Mouse (Mus musculus) heart, postnatal 0 days (tissue): ENCODE data around the gene Padi2. TPM values are rescaled to one million over a fixed set of nuclear protein-coding genes. Genes with fewer than 3 reads are reported as not detected.

ENCODE experiments used
- ATAC-seq: fragments of 200-750 bp; cut with Nextera tagmentation; 2 replicates; pipeline ENCODE4 v1.8.0; 2017; ENCODE audit warnings: low read depth, moderate number of reproducible peaks, moderate library complexity; ENCODE audit not compliant: insufficient read depth
- DNase-seq: peaks from one replicate; pipeline ENCODE4 v3.0.0-alpha.2; 2016; ENCODE audit warnings: low spot score
- H3K27ac ChIP-seq: fragments of 300-500 bp; sonication (generic); 2 replicates; pipeline ENCODE4 v1.5.1; 2014; ENCODE audit warnings: low read depth, mild to moderate bottlenecking
- H3K27me3 ChIP-seq: fragments of 300-500 bp; sonication (generic); 2 replicates; pipeline ENCODE4 v1.6.1; 2014; ENCODE audit warnings: low read length, mixed read lengths; ENCODE audit not compliant: control insufficient read depth, insufficient read depth
- H3K36me3 ChIP-seq: fragments of 300-500 bp; sonication (generic); replicated peaks from 2 replicates; pipeline ENCODE4 v1.6.1; 2014; ENCODE audit warnings: low read length, mixed read lengths; ENCODE audit not compliant: control insufficient read depth, insufficient read depth
- H3K4me1 ChIP-seq: fragments of 300-500 bp; sonication (generic); 2 replicates; pipeline ENCODE4 v1.6.1; 2014; ENCODE audit warnings: antibody characterized with exemption; ENCODE audit not compliant: control insufficient read depth, insufficient read depth
- H3K4me2 ChIP-seq: fragments of 300-500 bp; sonication (generic); 2 replicates; pipeline ENCODE4 v1.6.1; 2014; ENCODE audit warnings: low read depth, mild to moderate bottlenecking, low read length, moderate library complexity
- H3K4me3 ChIP-seq: fragments of 300-500 bp; sonication (generic); 2 replicates; pipeline ENCODE4 v1.5.1; 2014; ENCODE audit warnings: low read depth, low read length
- H3K9ac ChIP-seq: fragments of 300-500 bp; sonication (generic); replicated peaks from 2 replicates; pipeline ENCODE4 v1.6.1; 2014; ENCODE audit warnings: low read depth, low read length, mixed read lengths
- H3K9me3 ChIP-seq: fragments of 300-500 bp; sonication (generic); replicated peaks from 2 replicates; pipeline ENCODE4 v1.6.1; 2016; ENCODE audit warnings: low read length; ENCODE audit not compliant: control insufficient read depth
- CTCF ChIP-seq: IDR thresholded peaks from 2 replicates; pipeline ENCODE4 v1.5.1; 2016; ENCODE audit warnings: antibody characterized with exemption, control low read depth, low read depth
- EP300 ChIP-seq: IDR thresholded peaks from 2 replicates; pipeline ENCODE4 v1.6.1; 2016; ENCODE audit warnings: antibody characterized with exemption, low read depth
- WGBS: fragments of 180-500 bp; shearing (Covaris S2); extraction: QIAGEN DNeasy Blood & Tissue Kit; methylation state at CpG from one replicate; pipeline ENCODE4 v1.1.7; 2014; 5-methylcytosine and 5-hydroxymethylcytosine counted together
- polyA plus RNA-seq: library from polyadenylated mRNA; unstranded; fragments of >200 nt; fragmentation: Nextera tagmentation; extraction: Ambion mirVana; gene quantifications from 2 replicates; pipeline ENCODE4 v1.2.1, GENCODE M21; 2015
- total RNA-seq: library from RNA; depleted of rRNA; stranded (reverse); fragments of >200 nt; gene quantifications from 2 replicates; pipeline ENCODE4 v1.2.3, GENCODE M21; 2014; ENCODE audit warnings: low replicate concordance; rRNA removed

The Padi2 gene
- total and polyA plus RNA-seq, 2 experiments from 2014 or later = 0.31 to 0.44 TPM

- Histone ChIP-seq H3K9ac (no peak overlapping the region), H3K27me3 (no peaks in the 10 kb centered on the region), H3K4me1 (no peaks in the 10 kb centered on the region), H3K27ac (no peak overlapping the region), H3K4me3 (no peak overlapping the region), H3K4me2 (no peak overlapping the region), H3K36me3 (peaks cover 82% of the 10 kb centered on the region), H3K9me3 (no peaks in the 10 kb centered on the region)
- 88% methylated on average over 9 of the region's 9 CpGs for WGBS
- ATAC-seq = no peak
- DNase-seq = no peak
- TF ChIP-seq CTCF (no peak), EP300 (no peak)
Observed at GRCm38 (mm10) chr4:140996812-140997211, 90.7 kb downstream of the Padi2 start.

Other genes starting within 250 kb of the Padi2 start
- 46.8 and 52.8 TPM in 2 replicates for gene Arhgef10l, start 240.3 kb upstream of the Padi2 start, total RNA-seq
- 12.1 and 15.4 TPM in 2 replicates for gene Arhgef10l, start 240.3 kb upstream of the Padi2 start, polyA plus RNA-seq
- gene Rcc2, start 205.8 kb upstream of the Padi2 start, total RNA-seq = 36.4 and 36.9 TPM in 2 replicates
- gene Rcc2, start 205.8 kb upstream of the Padi2 start, polyA plus RNA-seq = 4.4 and 4.8 TPM in 2 replicates
- not detected in 2 replicates for gene Padi6, start 163.7 kb upstream of the Padi2 start, total RNA-seq
- gene Padi6, start 163.7 kb upstream of the Padi2 start, polyA plus RNA-seq = 0.07 TPM in 1 of 2 replicates, not detected in the other
- gene Padi4, start 132.1 kb upstream of the Padi2 start, total RNA-seq = 2.4 and 2.7 TPM in 2 replicates
- 1.1 and 1.2 TPM in 2 replicates for gene Padi4, start 132.1 kb upstream of the Padi2 start, polyA plus RNA-seq
- 0.04 TPM in 1 of 2 replicates, not detected in the other for gene Padi3, start 95.7 kb upstream of the Padi2 start, total RNA-seq
- 0.11 TPM in 2 replicates for gene Padi3, start 95.7 kb upstream of the Padi2 start, polyA plus RNA-seq
- gene Padi1, start 60.6 kb upstream of the Padi2 start, total RNA-seq = not detected in 2 replicates
- gene Padi1, start 60.6 kb upstream of the Padi2 start, polyA plus RNA-seq = 0.04 TPM in 1 of 2 replicates, not detected in the other
- 893 and 947 TPM in 2 replicates for gene Sdhb, start 54.9 kb downstream of the Padi2 start, total RNA-seq
- 1,828 and 1,869 TPM in 2 replicates for gene Sdhb, start 54.9 kb downstream of the Padi2 start, polyA plus RNA-seq
- gene Atp13a2, start 80.5 kb downstream of the Padi2 start, total RNA-seq = 45.8 and 47.7 TPM in 2 replicates
- gene Atp13a2, start 80.5 kb downstream of the Padi2 start, polyA plus RNA-seq = 18.8 and 19.3 TPM in 2 replicates
- gene Mfap2, start 104.1 kb downstream of the Padi2 start, total RNA-seq = 45.0 and 47.8 TPM in 2 replicates
- gene Mfap2, start 104.1 kb downstream of the Padi2 start, polyA plus RNA-seq = 114 and 129 TPM in 2 replicates
- 4.6 and 4.9 TPM in 2 replicates for gene Crocc, start 154.2 kb downstream of the Padi2 start, total RNA-seq
- gene Crocc, start 154.2 kb downstream of the Padi2 start, polyA plus RNA-seq = 1.8 and 2.1 TPM in 2 replicates
- gene Necap2, start 172.0 kb downstream of the Padi2 start, total RNA-seq = 30.2 and 47.1 TPM in 2 replicates
- 31.8 and 33.8 TPM in 2 replicates for gene Necap2, start 172.0 kb downstream of the Padi2 start, polyA plus RNA-seq
- not detected in 2 replicates for gene Spata21, start 182.0 kb downstream of the Padi2 start, total RNA-seq
- 0.04 TPM in 1 of 2 replicates, not detected in the other for gene Spata21, start 182.0 kb downstream of the Padi2 start, polyA plus RNA-seq
- gene Szrd1, start 233.4 kb downstream of the Padi2 start, total RNA-seq = 72.9 and 73.8 TPM in 2 replicates
- gene Szrd1, start 233.4 kb downstream of the Padi2 start, polyA plus RNA-seq = 18.5 and 19.4 TPM in 2 replicates
- gene Fbxo42, start 241.6 kb downstream of the Padi2 start, total RNA-seq = 8.2 and 9.5 TPM in 2 replicates
- 9.0 and 9.1 TPM in 2 replicates for gene Fbxo42, start 241.6 kb downstream of the Padi2 start, polyA plus RNA-seq